Mouse (Mus musculus): Measurements from ENCODE around the gene Pcdh15.

GRCm38 (mm10) chr10:74637040-74637439 is 1537.9 kb downstream of the Pcdh15 start:
- TF ChIP-seq CTCF (IDR thresholded peaks at IDR 0.05; ENCODE audit: extremely low read depth, insufficient read depth, low read length) (no peak), POLR2A (IDR thresholded peaks at IDR 0.05; ENCODE audit: extremely low read depth, insufficient read depth, low read length) (no peak)
